Mouse (Mus musculus) liver, embryonic 12.5 days (tissue): ENCODE measurements around the gene Olfr984. TPM values are rescaled to one million over a fixed set of nuclear protein-coding genes. Genes with fewer than 3 reads are reported as not detected.

Source experiments
- ATAC-seq: fragments of 200-750 bp; cut with Nextera tagmentation; 2 replicates; pipeline ENCODE4 v1.8.0; 2017; ENCODE audit warnings: moderate number of reproducible peaks, mild to moderate bottlenecking, moderate library complexity
- H3K27ac ChIP-seq: fragments of 300-500 bp; sonication (generic); 2 replicates; pipeline ENCODE4 v1.5.1; 2016; ENCODE audit warnings: mild to moderate bottlenecking
- H3K27me3 ChIP-seq: fragments of 300-500 bp; sonication (generic); replicated peaks from 2 replicates; pipeline ENCODE4 v1.6.1; 2016; ENCODE audit warnings: mild to moderate bottlenecking, moderate library complexity
- H3K36me3 ChIP-seq: fragments of 300-500 bp; sonication (generic); 2 replicates; pipeline ENCODE4 v1.6.1; 2016; ENCODE audit warnings: mild to moderate bottlenecking, moderate library complexity
- H3K4me1 ChIP-seq: fragments of 300-500 bp; sonication (generic); 2 replicates; pipeline ENCODE4 v1.6.1; 2016
- H3K4me2 ChIP-seq: fragments of 300-500 bp; sonication (generic); 2 replicates; pipeline ENCODE4 v1.6.1; 2016; ENCODE audit warnings: mild to moderate bottlenecking, moderate library complexity
- H3K4me3 ChIP-seq: fragments of 300-500 bp; sonication (generic); 2 replicates; pipeline ENCODE4 v1.5.1; 2016; ENCODE audit warnings: mild to moderate bottlenecking, moderate library complexity
- H3K9ac ChIP-seq: fragments of 300-500 bp; sonication (generic); 2 replicates; pipeline ENCODE4 v1.6.1; 2016; ENCODE audit warnings: mild to moderate bottlenecking, moderate library complexity
- H3K9me3 ChIP-seq: fragments of 300-500 bp; sonication (generic); replicated peaks from 2 replicates; pipeline ENCODE4 v1.6.1; 2016; ENCODE audit warnings: mild to moderate bottlenecking, moderate library complexity
- WGBS: fragments of 180-500 bp; shearing (Covaris S2); methylation state at CpG from one replicate; pipeline ENCODE4 v1.1.7; 2016; ENCODE audit not compliant: insufficient replicate concordance; 5-methylcytosine and 5-hydroxymethylcytosine counted together
- polyA plus RNA-seq: library from polyadenylated mRNA; unstranded; fragments of >200 nt; fragmentation: Nextera tagmentation; extraction: Ambion mirVana; gene quantifications from 2 replicates; pipeline ENCODE4 v1.2.1, GENCODE M21; 2016

Gene Olfr984
- polyA plus RNA-seq = not detected in 2 replicates

DNA sequence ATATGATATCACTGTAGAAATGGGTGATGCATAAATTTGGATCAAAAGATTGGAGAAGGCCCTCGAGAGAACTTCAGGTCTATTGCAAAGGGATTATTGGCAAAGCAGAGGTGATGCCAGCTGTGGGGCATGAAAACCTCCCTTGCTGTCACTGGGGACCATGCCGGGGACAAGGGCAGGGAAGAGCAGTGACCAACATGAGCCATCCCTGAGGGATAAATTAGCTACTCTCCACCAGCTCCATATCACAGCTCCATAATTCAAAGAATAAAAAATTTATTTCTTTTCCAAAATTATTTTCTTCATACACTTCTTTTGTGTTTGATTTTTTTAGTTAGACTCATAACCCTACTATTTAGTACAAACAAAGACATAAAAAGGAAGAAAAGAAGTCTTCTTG lies at the start of gene Olfr984:
Gene Olfr984 (minus strand): TSS at position 101 of the 400 bp plus-strand sequence.
- Histone ChIP-seq H3K27ac (no peak within 1 kb of the TSS), H3K4me1 (no peaks in the 10 kb centered on the region), H3K36me3 (no peaks in the 10 kb centered on the region), H3K9ac (no peak within 1 kb of the TSS), H3K4me3 (no peak within 1 kb of the TSS), H3K4me2 (no peak within 1 kb of the TSS), H3K9me3 (no peaks in the 10 kb centered on the region), H3K27me3 (no peaks in the 10 kb centered on the region)
- 61% methylated on average over 2 of the region's 2 CpGs for WGBS
- ATAC-seq = no peak

DNA sequence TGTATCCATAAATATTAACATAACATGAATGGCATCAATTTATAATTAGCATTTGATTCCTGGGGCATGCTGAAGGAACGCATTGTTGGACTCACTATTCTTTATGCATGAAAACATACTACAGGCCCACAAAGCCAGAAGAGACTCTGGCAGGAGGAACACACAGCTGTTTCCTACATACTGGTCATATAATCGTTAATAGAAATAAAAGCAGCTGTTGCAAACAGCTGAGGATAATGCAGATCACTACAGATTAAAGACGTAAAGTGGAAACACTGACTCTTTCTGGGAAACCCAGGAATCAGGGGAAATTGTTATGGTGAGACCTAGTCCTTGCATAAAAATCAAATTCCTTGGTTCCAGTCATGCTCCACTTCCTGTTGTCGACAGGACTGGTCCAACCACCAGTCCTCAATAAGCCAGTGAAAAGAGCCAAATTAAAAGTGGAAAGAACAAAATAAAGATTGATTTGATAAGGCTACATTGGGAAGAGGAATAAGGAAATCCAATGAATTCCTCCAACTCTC lies 41.2 kb upstream of the Olfr984 start:
- H3K36me3 ChIP-seq = no peaks in the 10 kb centered on the region
- no peak for ATAC-seq
- H3K27me3 ChIP-seq = no peaks in the 10 kb centered on the region
- H3K9me3 ChIP-seq = no peaks in the 10 kb centered on the region
- no peak overlapping the region for H3K9ac ChIP-seq
- H3K4me2 ChIP-seq = no peak overlapping the region
- no peak overlapping the region for H3K4me3 ChIP-seq
- H3K4me1 ChIP-seq = no peaks in the 10 kb centered on the region
- 69% methylated on average over 4 of the region's 4 CpGs for whole genome bisulfite sequencing
- H3K27ac ChIP-seq = no peak overlapping the region

DNA sequence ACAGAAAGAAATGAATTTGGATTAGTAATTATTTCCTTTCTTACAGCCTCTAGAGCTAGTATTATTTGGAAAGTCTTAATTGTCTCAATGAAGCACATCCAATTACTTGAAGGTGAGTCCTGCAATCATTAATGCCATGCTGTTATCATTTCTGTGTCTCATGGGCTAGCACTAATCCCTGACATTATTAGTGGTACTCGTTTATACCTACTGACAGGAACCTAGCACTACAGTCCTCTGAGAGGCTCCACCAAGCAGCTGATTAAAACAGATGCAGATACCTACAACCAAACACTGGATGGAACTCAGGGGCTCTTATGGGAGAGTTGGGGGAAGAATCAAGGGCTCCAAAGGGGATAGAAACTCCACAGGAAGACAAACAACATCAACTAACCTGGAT lies 27.5 kb upstream of the Olfr984 start:
- H3K27ac ChIP-seq = no peak overlapping the region
- H3K36me3 ChIP-seq = no peaks in the 10 kb centered on the region
- no peaks in the 10 kb centered on the region for H3K4me1 ChIP-seq
- H3K9me3 ChIP-seq = no peaks in the 10 kb centered on the region
- no peak overlapping the region for H3K9ac ChIP-seq
- H3K4me3 ChIP-seq = no peak overlapping the region
- no peaks in the 10 kb centered on the region for H3K27me3 ChIP-seq
- no peak for ATAC-seq
- 39% methylated on average over 1 of the region's 1 CpGs for WGBS
- no peak overlapping the region for H3K4me2 ChIP-seq

DNA sequence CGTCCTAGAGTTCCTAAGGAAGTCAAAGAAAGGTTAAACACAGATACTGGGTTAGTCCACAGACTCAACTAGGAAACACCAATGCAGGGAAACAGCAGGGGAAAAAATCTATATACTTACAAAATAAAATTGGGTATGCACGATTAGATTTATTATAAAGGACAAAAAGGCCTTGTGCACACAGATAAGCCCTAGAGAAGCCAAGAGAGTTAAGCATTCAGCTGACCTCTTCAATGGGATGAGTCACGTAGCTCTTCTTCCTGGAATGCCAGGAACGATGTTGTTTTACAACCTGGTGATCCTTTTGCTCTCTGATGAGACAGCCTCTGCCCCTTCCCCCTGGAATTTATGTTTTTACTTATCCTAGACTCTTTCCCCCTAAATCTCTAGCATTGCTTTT lies 25.5 kb upstream of the Olfr984 start:
- no peaks in the 10 kb centered on the region for H3K27me3 ChIP-seq
- no peaks in the 10 kb centered on the region for H3K9me3 ChIP-seq
- H3K4me3 ChIP-seq = no peak overlapping the region
- no peak for ATAC-seq
- H3K9ac ChIP-seq = no peak overlapping the region
- 44% methylated on average over 4 of the region's 4 CpGs for WGBS
- no peak overlapping the region for H3K4me2 ChIP-seq
- no peaks in the 10 kb centered on the region for H3K4me1 ChIP-seq
- H3K27ac ChIP-seq = no peak overlapping the region
- H3K36me3 ChIP-seq = no peaks in the 10 kb centered on the region

DNA sequence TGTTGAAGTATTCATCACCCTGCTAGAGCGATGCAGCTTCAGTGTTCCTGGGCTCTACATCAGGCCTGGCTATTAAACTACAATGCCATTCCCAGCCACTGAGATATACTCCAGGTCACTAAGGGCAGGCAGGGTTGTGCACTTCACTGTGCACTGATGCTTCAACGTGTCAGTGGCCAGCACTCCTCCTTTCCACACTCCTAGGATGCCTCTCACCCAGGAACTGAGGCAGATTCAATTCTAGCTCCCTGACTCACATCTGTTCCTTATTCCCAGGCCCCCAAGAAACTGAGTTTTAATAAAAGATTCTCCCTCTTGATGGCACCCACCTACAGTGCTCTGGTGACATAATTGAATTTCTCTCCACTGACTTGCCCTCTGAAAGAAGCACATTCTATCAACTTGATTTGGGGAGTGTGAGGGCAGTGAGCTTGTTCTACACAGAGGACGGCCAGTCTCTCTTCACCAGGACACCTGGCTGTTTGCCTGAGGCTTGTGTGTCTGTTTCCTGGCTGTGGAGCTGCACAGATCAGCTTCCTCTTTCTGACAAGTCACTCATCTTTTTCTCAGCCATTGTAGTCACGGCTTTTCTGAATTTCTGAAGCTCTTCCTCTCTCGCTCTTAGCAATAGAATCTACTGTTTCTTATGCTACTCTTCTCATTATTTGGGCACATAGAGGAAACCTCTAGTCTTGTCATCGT lies 23.1 kb upstream of the Olfr984 start:
- H3K27me3 ChIP-seq = no peaks in the 10 kb centered on the region
- WGBS = 50% methylated on average over 6 of the region's 6 CpGs

DNA sequence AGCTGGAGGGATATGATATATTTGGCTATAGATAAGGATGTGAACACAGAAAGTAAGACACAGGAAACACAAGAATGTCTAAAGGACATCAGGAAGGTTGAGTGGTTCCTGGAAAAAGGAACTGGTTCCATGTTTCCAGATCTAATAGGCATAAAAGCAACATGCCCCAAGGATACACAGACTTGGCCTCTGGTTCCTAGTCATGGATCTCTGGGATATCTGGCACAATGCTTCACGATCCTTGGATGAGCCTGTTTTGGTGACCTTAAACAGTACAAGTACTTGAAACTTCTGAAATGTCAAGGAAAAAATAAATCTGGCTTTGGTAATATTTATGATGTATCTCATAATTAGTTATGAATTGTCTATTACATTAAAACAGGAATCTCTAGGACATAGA lies 16.6 kb upstream of the Olfr984 start:
- no peak overlapping the region for H3K4me2 ChIP-seq
- H3K27ac ChIP-seq = no peak overlapping the region
- H3K9ac ChIP-seq = no peak overlapping the region
- H3K4me3 ChIP-seq = no peak overlapping the region
- no peaks in the 10 kb centered on the region for H3K4me1 ChIP-seq
- H3K36me3 ChIP-seq = no peaks in the 10 kb centered on the region
- no peaks in the 10 kb centered on the region for H3K27me3 ChIP-seq
- no peak for ATAC-seq
- no peaks in the 10 kb centered on the region for H3K9me3 ChIP-seq
- 50% methylated on average over 1 of the region's 1 CpGs for WGBS

More for the DNA sequence above, 23.1 kb upstream of the Olfr984 start:
- no peaks in the 10 kb centered on the region for H3K4me1 ChIP-seq
- H3K4me3 ChIP-seq = no peak overlapping the region
- no peak overlapping the region for H3K4me2 ChIP-seq
- H3K36me3 ChIP-seq = no peaks in the 10 kb centered on the region
- no peaks in the 10 kb centered on the region for H3K9me3 ChIP-seq
- no peak overlapping the region for H3K9ac ChIP-seq
- no peak for ATAC-seq
- no peak overlapping the region for H3K27ac ChIP-seq

DNA sequence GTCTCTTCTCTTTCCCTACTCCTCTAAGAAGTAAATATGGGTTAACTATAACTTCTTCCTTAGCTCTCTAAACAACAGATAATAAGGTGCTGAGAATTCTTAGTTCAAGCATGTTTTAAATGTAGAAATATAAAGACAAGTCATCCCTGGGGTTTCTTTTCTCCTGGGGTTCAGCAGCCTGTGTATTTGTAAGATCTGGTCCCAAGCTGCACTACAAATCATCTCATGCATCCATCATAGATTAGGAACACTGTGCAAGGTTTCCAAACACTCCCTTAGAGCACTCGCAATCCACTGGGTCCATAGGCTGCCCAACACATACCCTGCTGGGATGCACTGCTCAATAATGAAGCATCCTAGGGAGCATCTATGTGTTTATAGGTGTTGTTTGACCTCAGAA lies 16.1 kb upstream of the Olfr984 start, which contains the start of gene Olfr985:
Gene Olfr985 (minus strand): TSS at position 101 of the 400 bp plus-strand sequence.
- 73% methylated on average over 1 of the region's 1 CpGs for WGBS

DNA sequence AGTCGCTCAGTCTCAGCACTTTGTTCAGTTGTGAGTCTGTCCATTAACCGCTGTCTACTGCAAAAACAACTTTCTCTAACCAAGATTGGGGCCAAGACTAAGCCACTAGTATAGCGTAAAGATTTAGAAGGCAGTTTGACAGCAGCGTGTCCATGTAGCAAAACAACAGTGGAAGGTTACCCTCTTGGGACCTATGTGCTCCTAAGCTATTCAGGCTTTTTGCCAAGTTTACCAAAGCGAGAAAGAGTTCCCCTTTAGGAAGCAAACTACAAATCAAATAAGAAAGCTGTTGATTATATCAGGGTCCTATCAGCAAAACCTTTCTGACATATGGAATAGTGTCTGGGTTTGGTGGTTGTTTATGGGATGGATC lies 3.3 kb upstream of the Olfr984 start:
- Histone ChIP-seq H3K36me3 (no peaks in the 10 kb centered on the region), H3K27ac (no peak overlapping the region), H3K27me3 (no peaks in the 10 kb centered on the region), H3K9me3 (no peaks in the 10 kb centered on the region), H3K9ac (no peak overlapping the region), H3K4me2 (no peak overlapping the region), H3K4me1 (no peaks in the 10 kb centered on the region), H3K4me3 (no peak overlapping the region)
- ATAC-seq = no peak
- 67% methylated on average over 5 of the region's 5 CpGs for WGBS

More for the DNA sequence above, 16.1 kb upstream of the Olfr984 start, which contains the start of gene Olfr985:
- no peak for ATAC-seq
- no peaks in the 10 kb centered on the region for H3K9me3 ChIP-seq
- no peak within 1 kb of the TSS for H3K4me2 ChIP-seq
- H3K36me3 ChIP-seq = no peaks in the 10 kb centered on the region
- H3K9ac ChIP-seq = no peak within 1 kb of the TSS
- H3K27ac ChIP-seq = no peak within 1 kb of the TSS
- H3K27me3 ChIP-seq = no peaks in the 10 kb centered on the region
- no peaks in the 10 kb centered on the region for H3K4me1 ChIP-seq
- no peak within 1 kb of the TSS for H3K4me3 ChIP-seq

DNA sequence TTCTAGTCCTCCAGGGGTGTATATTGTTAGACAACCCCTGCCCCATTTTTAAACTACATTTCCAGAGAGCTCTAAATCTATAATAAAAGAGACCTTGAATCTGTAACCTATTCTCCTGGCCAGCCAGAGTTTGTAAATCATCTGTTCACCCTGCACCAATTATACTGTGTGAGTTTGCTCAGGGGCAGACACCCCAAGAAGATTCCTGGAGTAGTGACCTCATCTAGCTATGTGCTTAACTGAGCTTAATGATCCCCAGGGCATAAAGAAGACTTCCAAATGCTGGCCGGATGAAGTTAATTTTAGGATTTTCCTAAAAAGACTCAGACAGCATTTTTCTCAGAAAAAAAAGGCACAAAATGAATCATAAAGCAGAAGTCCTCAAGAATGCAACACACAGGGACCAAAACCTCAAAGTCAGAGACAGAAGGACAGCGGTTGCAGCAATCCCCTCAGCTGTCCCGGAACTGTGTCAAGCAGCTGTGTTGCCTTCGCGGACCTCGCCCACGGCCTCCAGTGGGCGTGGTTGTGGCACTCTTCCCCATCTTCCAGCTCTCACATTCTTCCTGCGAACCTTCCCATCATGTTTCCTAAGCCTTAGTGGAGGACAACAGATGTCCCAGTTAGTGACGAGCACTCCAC lies 2.8 kb upstream of the Olfr984 start:
- no peak overlapping the region for H3K27ac ChIP-seq
- 40% methylated on average over 10 of the region's 10 CpGs for WGBS
- H3K27me3 ChIP-seq = no peaks in the 10 kb centered on the region
- H3K4me3 ChIP-seq = no peak overlapping the region
- H3K36me3 ChIP-seq = no peaks in the 10 kb centered on the region
- H3K4me1 ChIP-seq = no peaks in the 10 kb centered on the region
- no peaks in the 10 kb centered on the region for H3K9me3 ChIP-seq
- ATAC-seq = no peak
- no peak overlapping the region for H3K4me2 ChIP-seq
- H3K9ac ChIP-seq = no peak overlapping the region

DNA sequence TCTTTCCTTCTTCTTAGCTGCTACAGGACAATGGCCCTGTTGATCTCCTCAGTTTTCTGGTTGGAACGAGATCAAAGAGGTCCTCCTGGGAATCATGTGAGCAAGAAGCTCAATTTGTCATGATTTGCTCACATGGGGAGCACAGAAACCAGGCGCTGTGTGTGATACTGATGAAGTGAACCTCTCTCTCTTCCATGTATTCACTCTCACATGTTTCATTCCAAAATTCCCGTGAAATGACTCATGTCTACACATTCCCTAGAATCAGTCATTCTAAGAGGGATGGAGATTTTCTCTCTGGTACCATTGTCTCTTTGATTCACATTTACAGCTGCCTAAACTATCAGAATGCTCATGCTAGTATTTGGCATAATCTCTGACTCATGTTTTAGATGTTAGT lies 19.2 kb downstream of the Olfr984 start:
- no peaks in the 10 kb centered on the region for H3K9me3 ChIP-seq
- H3K4me1 ChIP-seq = no peaks in the 10 kb centered on the region
- ATAC-seq = no peak
- H3K36me3 ChIP-seq = no peaks in the 10 kb centered on the region
- no peak overlapping the region for H3K9ac ChIP-seq
- H3K4me3 ChIP-seq = no peak overlapping the region
- H3K27ac ChIP-seq = no peak overlapping the region
- no peak overlapping the region for H3K4me2 ChIP-seq
- H3K27me3 ChIP-seq = no peaks in the 10 kb centered on the region
- WGBS = 54% methylated on average over 3 of the region's 3 CpGs

DNA sequence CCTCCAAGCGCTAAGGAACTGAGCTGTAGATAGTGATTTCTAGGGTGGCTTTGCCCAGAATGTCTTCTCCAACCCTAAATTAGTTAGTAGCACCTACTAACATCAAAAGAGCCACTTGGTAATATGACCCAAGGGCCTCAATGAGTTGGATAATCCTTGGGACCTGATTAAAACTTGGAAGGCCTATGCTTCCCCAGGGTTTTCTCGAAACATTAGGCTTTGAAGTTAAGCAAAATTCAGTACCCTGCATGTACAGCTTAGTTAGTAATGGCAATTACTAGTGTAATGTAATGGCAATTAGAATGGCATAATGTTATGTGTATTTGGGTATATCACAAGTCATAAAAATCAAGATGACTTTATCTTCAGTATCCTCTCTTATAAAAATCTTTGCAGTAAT lies 20.5 kb downstream of the Olfr984 start, which contains the start of gene Olfr983:
Gene Olfr983 (minus strand): TSS at position 101 of the 400 bp plus-strand sequence.
- Histone ChIP-seq H3K9me3 (no peaks in the 10 kb centered on the region), H3K36me3 (no peaks in the 10 kb centered on the region), H3K27me3 (no peaks in the 10 kb centered on the region), H3K9ac (no peak within 1 kb of the TSS), H3K4me1 (no peaks in the 10 kb centered on the region), H3K4me3 (no peak within 1 kb of the TSS), H3K4me2 (no peak within 1 kb of the TSS), H3K27ac (no peak within 1 kb of the TSS)
- WGBS = 64% methylated on average over 2 of the region's 2 CpGs
- no peak for ATAC-seq

DNA sequence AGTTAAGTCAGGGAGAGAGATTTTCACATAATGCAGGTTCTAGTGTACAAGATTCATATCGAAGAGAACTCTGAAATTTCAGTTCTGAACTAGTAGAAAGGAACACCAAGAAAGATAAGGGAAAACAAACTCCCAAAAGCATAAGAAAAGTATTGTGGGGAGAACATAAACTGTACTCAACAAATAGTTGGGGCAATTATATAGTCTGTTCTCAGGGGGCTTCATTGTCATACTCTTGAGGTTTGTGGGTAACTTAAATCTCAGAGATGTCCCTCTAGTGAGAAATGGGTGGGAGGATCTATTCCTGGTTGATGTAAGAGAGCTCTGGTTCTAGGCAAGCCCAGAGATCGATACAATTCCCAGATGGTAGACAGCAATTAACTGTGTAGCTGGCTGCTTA lies 40.5 kb downstream of the Olfr984 start, which contains the start of gene Olfr982:
Gene Olfr982 (plus strand): TSS at position 301 of the 400 bp plus-strand sequence.
- no peak for ATAC-seq
- 65% methylated on average over 2 of the region's 2 CpGs for WGBS
- H3K27me3 ChIP-seq = no peaks in the 10 kb centered on the region

More for the DNA sequence above, 40.5 kb downstream of the Olfr984 start, which contains the start of gene Olfr982:
- Histone ChIP-seq H3K27ac (no peak within 1 kb of the TSS), H3K36me3 (no peaks in the 10 kb centered on the region), H3K4me2 (no peak within 1 kb of the TSS), H3K4me3 (no peak within 1 kb of the TSS), H3K9me3 (no peaks in the 10 kb centered on the region), H3K4me1 (no peaks in the 10 kb centered on the region), H3K9ac (no peak within 1 kb of the TSS)
